Mouse (Mus musculus): Measurements from ENCODE around the gene Kdm4c. TPM values are rescaled to one million over a fixed set of nuclear protein-coding genes. Genes with fewer than 3 reads are reported as not detected.
"Not testable (repeated sequence)": the region's sequence is repeated elsewhere in the genome, so short reads cannot be mapped to it uniquely, and the experiment has no call there.

The Kdm4c gene
- total RNA-seq, 2 experiments from 2014 or later = 21.7 to 26.4 TPM

- intact Hi-C loops (cut with DNase I) = no loop called here
- DNase-seq (ENCODE audit: low spot score in 2 of 2) = no peak
These were observed 63.2 kb downstream of the Kdm4c start for GRCm38 (mm10) chr4:74305315-74306105.

GRCm38 (mm10) chr4:74311135-74311534, 68.8 kb downstream of the Kdm4c start:
- no peak for DNase-seq (ENCODE audit: low spot score in 2 of 2)
- intact Hi-C loops (cut with DNase I) = no loop called here

DNA sequence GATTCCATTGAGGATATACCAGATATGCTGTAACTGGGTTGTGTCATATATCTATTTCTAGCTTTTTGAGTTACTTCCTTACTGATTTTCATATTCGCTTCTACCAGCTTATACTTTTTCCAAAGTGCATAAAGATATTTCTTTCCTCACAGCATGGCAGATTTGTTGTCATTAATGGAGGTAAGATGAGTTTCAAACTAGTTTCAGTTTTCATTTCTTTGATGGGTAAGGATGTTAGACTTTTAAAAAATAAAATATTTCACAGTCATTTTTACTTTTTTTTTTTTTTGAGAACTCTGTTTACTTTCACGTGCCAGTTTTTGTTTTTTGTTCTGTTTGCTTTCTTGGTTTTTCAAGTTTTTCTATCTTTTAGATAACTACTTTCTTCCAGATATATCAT, 70.6 kb downstream of the Kdm4c start:
- intact Hi-C loops (cut with DNase I) = no loop called here
- no peak for DNase-seq (ENCODE audit: low spot score in 2 of 2)

DNA sequence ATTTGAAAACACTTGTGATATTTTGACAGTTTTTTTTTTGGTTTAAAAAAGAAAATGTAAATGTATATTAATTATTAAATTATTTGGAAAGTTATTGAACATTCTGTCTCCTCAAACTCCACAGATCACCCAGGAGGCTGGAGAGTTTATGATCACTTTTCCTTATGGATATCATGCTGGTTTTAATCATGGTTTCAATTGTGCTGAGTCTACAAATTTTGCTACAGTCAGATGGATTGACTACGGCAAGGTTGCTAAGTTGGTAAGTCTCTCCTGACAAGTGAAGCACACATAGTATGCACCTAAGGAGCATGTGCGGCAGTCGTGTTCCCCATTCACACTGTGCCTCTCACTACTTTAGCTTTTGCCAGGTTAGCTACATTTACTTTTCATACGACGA, 73.1 kb downstream of the Kdm4c start:
- no peak for DNase-seq (ENCODE audit: low spot score in 2 of 2)
- intact Hi-C loops (cut with DNase I) = no loop called here

GRCm38 (mm10) chr4:74319313-74319712, 77.0 kb downstream of the Kdm4c start:
- DNase-seq (ENCODE audit: low spot score in 2 of 2) = no peak
- intact Hi-C loops (cut with DNase I) = no loop called here

GRCm38 (mm10) chr4:74357479-74357878, 115.2 kb downstream of the Kdm4c start:
- no peak for DNase-seq (ENCODE audit: low spot score in 2 of 2)
- intact Hi-C loops (cut with DNase I) = no loop called here

DNA sequence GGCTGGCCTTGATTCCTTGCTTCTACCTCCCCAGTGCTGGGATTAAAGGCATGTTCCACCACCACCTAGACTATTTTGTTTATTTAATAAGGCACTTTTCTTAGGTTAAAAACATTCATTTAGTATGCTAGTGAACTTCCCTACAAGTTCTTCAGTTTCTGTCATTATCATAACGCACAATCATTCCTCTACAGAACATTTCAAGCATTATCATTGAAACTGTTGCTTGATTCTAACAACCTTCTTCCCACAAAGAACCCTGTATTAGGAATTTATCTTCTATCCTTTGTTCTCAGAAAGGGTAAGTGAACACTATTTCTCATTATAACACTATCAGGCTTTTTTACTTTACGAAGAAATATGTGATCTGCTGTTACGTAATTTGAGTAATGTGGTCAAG, 118.0 kb downstream of the Kdm4c start:
- intact Hi-C loops (cut with DNase I) = no loop called here
- DNase-seq (ENCODE audit: low spot score in 2 of 2) = no peak

DNA sequence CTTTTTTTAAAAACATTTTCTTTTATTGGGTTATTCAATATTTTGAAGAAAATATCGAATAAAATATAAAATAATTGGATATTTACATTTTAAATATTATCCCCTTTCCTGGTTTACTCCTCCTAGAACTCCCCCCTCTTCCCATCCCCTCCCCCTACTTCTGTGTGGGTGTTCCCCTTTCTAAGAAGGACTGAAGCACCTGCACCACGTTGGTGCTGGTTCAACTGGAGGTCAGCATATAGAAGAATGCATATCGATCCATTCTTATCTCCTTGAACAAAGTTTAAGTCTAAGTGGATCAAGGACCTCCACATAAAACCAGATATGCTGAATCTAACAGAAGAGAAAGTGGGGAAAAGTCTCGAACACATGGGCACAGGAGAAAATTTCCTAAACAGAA, 144.3 kb downstream of the Kdm4c start:
- intact Hi-C loops (cut with DNase I) = no loop called here

GRCm38 (mm10) chr4:74393162-74393561, 150.9 kb downstream of the Kdm4c start:
- intact Hi-C loops (cut with DNase I) = no loop called here
- no peak for DNase-seq (ENCODE audit: low spot score in 2 of 2)

More for the DNA sequence above, 144.3 kb downstream of the Kdm4c start:
- DNase-seq (ENCODE audit: low spot score in 2 of 2) = no peak

DNA sequence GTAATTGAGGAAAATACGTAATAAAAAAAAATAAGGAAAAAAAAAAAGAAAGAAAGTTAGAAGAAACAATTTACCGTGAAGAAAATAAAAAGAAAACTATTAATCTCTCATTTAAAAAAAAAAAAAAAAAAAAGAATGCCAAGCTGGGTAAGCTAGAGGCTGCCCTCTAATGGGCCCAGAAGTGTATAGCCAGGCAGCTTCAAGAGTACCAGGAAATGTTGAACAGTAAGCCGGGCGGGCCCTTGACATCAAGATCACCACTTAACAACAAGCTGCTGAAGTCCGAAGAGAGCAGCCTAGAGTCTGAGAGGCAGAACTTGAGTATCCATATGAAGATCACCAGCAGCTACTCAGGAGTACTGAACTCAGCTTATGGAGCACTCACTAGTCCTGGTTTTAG, 154.3 kb downstream of the Kdm4c start:
- intact Hi-C loops (cut with DNase I) = no loop called here

DNA sequence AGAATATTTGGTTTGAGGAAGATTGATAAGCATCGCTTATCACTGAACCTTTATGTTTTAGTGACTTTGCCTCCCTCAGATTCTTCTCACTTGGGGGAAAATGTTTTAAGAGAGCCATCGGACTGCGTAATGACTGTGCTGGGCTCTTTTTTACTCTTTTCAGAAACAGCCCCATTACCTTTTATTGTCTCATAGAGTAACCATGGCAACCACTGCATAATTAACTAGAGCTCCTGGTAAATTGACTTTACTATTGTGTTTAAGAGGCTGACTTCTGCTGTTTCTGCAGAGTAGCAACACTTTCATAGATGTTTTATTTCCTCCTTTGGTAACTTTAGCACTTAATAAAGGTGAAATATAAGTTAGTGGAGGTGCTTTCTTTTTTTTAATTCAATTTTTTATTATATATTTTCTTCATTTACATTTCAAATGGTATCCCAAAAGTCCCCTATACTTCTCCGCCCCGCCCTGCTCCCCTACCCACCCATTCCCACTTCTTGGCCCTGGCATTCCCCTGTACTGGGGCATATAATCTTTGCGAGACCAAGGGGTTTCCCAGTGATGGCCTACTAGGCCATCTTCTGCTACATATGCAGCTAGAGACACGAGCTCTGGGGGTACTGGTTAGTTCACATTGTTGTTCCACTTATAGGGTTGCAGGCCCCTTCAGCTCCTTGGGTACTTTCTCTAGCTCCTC, 159.5 kb downstream of the Kdm4c start:
- DNase-seq (ENCODE audit: low spot score in 2 of 2) = not testable (repeated sequence)

More for the DNA sequence above, 154.3 kb downstream of the Kdm4c start:
- DNase-seq (ENCODE audit: low spot score in 2 of 2) = no peak

DNA sequence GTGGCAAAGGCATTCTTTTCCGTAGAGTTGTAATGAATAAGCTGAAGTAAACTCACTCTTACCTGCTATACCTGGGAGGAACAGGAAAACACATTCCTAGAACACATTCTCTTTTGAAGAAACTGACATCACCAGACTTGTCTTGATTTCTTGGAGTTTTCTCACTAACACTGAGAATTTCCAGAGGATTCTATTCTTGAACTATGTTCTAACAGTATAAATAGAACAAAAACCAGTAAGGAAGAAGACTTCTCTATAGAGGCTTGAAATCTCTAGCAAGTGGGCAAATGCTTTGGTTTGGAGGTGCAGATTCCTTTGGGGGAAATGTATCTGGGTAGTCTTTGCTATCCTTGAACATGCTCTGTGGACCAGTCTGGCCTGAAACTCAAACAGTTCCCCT, 166.4 kb downstream of the Kdm4c start:
- intact Hi-C loops (cut with DNase I) = no loop called here
- no peak for DNase-seq (ENCODE audit: low spot score in 2 of 2)

More for the DNA sequence above, 159.5 kb downstream of the Kdm4c start:
- intact Hi-C loops (cut with DNase I) = not testable (repeated sequence)

DNA sequence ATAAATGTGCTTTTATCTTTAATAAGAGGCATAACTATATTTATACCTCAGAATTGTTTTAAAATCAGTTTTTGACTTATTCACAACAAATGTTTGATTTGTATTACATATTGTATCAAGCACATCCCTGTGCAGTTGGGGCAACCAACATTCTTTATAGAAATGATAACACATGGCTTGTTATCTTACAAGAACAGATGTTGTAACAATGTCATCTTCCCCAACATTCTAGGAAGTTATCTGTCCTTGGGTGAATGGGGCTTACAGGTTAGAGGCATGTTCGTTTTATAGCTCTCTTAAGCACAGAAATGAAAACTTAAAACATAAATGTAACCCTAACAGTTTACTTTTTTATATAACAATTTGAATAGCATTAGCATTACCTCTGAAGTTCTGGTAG, 177.5 kb downstream of the Kdm4c start:
- intact Hi-C loops (cut with DNase I) = no loop called here
- no peak for DNase-seq (ENCODE audit: low spot score in 2 of 2)

Other genes starting within 250 kb of the Kdm4c start
- gene Frmd3, start 229.1 kb upstream of the Kdm4c start, total RNA-seq (2021) = 1 to 10 TPM; 8.1 to 8.2 TPM